Mouse (Mus musculus): Measurements from ENCODE around the gene Gm3336.

DNA sequence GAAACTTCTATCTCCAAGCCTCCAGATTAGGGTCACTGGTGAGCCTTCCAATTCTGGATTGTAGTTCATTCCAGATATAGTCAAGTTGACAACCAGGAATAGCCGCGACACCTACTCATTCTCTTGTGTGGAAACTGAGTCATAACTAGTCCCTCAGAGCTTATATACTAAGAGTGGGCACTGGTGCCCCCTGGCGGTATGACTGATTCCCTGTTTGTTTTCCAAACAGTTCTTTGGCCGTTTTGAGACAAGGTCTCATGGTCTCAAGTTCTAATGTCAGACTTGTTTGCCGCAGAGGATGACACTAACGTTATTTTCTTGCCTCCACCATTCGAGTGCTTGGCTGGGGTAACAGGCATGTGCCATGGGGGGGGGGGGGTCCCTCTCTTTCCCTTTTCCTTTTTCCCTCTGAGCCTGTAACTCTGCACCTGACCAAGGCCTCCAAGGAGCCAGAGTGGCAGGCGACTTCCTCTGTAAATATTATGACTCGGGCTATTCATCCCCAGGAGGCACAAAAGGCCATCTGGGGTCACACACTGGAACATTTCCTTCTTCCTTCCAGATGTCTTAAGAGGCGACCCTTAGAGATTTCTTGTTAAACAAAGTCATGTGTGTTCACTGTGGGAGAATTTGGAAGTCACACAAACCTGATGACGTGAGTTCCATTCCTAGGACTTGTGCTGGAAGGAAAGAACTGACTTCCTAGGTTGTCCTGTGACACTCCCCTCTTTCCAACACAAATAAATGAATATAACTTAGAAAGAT is 33.8 kb downstream of the Gm3336 start:
- TF ChIP-seq CTCF (IDR thresholded peaks at IDR 0.05; ENCODE audit: low read depth, low read length) = 0 out of 2 replicates have a peak, but pooled peaks have one; percentile 21
- TF ChIP-seq POLR2A (IDR thresholded peaks at IDR 0.05; ENCODE audit: borderline replicate concordance, low read depth, low read length) = no peak
